Mouse (Mus musculus): ENCODE data around the gene Spata9.

GRCm38 (mm10) chr13:75927951-75928350 lies 39.0 kb upstream of the Spata9 start:
- TF ChIP-seq CTCF (IDR thresholded peaks at IDR 0.05; ENCODE audit: borderline replicate concordance, control insufficient read depth, extremely low read depth, insufficient read depth, low read length, poor library complexity): no peak
- no peak for TF ChIP-seq POLR2A (IDR thresholded peaks at IDR 0.05; ENCODE audit: control insufficient read depth, extremely low read depth, insufficient read depth, low read length, poor library complexity)

Data from thymus, adult 2 months (tissue).